Mouse (Mus musculus) liver, embryonic 15.5 days (tissue): Measurements from ENCODE around the gene Pold1. TPM values are rescaled to one million over a fixed set of nuclear protein-coding genes. Genes with fewer than 3 reads are reported as not detected.

Experiments used
- ATAC-seq: fragments of 200-750 bp; cut with Nextera tagmentation; 2 replicates; pipeline ENCODE4 v1.8.0; 2017; ENCODE audit warnings: moderate number of reproducible peaks, mild to moderate bottlenecking, moderate library complexity; ENCODE audit not compliant: insufficient read depth
- H3K27ac ChIP-seq: fragments of 300-500 bp; sonication (generic); replicated peaks from 2 replicates; pipeline ENCODE4 v1.5.1; 2015; ENCODE audit warnings: mild to moderate bottlenecking, inconsistent platforms
- H3K27me3 ChIP-seq: fragments of 300-500 bp; sonication (generic); 2 replicates; pipeline ENCODE4 v1.6.1; 2015; ENCODE audit warnings: mild to moderate bottlenecking, inconsistent platforms
- H3K36me3 ChIP-seq: fragments of 300-500 bp; sonication (generic); replicated peaks from 2 replicates; pipeline ENCODE4 v1.6.1; 2015; ENCODE audit warnings: moderate library complexity, mild to moderate bottlenecking, inconsistent platforms
- H3K4me1 ChIP-seq: fragments of 300-500 bp; sonication (generic); replicated peaks from 2 replicates; pipeline ENCODE4 v1.6.1; 2015; ENCODE audit warnings: inconsistent platforms
- H3K4me2 ChIP-seq: fragments of 300-500 bp; sonication (generic); 2 replicates; pipeline ENCODE4 v1.6.1; 2015; ENCODE audit warnings: moderate library complexity, mild to moderate bottlenecking, inconsistent platforms
- H3K4me3 ChIP-seq: fragments of 300-500 bp; sonication (generic); replicated peaks from 2 replicates; pipeline ENCODE4 v1.5.1; 2015; ENCODE audit warnings: mild to moderate bottlenecking, inconsistent platforms
- H3K9ac ChIP-seq: fragments of 300-500 bp; sonication (generic); 2 replicates; pipeline ENCODE4 v1.6.1; 2015; ENCODE audit warnings: moderate library complexity, mild to moderate bottlenecking, inconsistent platforms
- H3K9me3 ChIP-seq: fragments of 300-500 bp; sonication (generic); replicated peaks from 2 replicates; pipeline ENCODE4 v1.6.1; 2016; ENCODE audit warnings: inconsistent platforms
- WGBS: fragments of 180-500 bp; shearing (Covaris S2); methylation state at CpG from one replicate; pipeline ENCODE4 v1.1.7; 2015; ENCODE audit warnings: mixed read lengths; ENCODE audit not compliant: insufficient replicate concordance; 5-methylcytosine and 5-hydroxymethylcytosine counted together
- polyA plus RNA-seq: library from polyadenylated mRNA; unstranded; fragments of >200 nt; fragmentation: Nextera tagmentation; extraction: Ambion mirVana; gene quantifications from 2 replicates; pipeline ENCODE4 v1.2.1, GENCODE M21; 2015

Gene Pold1
- polyA plus RNA-seq, 1 experiment from 2014 or later = 51.9 TPM

DNA sequence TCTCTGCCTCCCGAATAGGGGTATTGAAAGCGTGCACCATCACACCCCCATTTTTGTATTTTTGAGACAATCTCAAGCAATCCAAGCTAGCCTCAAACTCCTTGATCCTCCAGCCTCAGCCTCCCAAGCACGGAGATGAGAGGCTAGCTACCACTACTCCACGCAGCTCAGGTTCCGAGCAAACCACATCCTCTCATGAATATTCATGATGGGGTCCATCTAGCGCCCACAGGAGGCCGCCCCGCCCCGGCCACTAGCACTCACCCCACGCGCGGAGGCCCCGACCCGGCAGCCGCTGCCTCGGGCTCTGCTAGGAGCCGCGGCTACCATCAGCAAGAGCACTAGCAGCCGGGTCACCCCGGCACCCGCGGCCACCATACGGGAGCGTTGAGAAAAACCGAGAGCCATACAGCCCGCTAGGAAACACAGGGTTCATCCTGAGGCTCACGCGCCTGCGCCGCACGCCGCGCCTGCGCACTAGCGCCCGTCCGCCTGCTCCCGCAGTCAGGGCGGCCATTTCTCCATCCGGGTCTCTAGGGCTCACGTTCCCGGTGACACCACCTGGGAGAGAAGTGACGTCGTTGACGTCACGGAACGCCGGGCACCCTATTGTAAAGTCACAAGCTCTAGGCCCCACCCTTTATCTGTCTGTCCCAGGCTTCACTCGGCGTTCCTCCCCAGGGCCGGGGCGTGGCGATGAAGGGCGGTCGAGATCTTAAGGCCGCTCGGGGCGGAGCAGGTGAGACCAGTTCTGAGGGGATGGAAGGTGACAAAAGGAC, 52.5 kb downstream of the Pold1 start, which contains the start of the genes Emc10 and Fam71e1:
Emc10 (minus strand) TSS at position 538 of the 779 bp plus-strand sequence.
Fam71e1 (plus strand) TSS at position 590 of the 779 bp plus-strand sequence.
- under 1% methylated on average over 58 of the region's 58 CpGs for WGBS
- Histone ChIP-seq H3K9ac (peak within 1 kb of the TSS; percentile 89), H3K27ac (peak within 1 kb of the TSS; percentile 98), H3K9me3 (no peaks in the 10 kb centered on the region), H3K27me3 (peaks cover 20% of the 10 kb centered on the region), H3K4me3 (peak within 1 kb of the TSS; percentile 84), H3K4me2 (peak within 1 kb of the TSS; percentile 95), H3K36me3 (peaks cover 35% of the 10 kb centered on the region), H3K4me1 (peaks cover 46% of the 10 kb centered on the region)
- ATAC-seq = peak; percentile 94

DNA sequence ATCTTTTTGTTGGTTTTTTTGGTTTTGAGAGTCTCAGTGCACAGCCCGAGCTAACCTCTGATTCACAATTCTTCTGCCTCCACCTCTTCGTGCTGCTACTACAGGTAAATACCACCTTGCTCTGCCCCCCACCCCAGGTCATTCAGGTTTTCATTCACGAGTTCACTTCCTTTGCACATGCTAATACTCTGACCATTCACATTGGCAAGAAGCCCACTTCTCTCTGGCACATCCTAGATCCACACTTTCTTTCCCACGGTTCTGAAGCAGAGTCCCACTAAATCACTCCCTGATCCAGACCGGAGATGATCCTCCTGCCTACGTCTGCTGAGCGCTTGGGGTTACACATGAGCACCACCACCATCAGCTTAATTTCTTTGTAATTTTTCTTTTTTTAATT, 53.6 kb downstream of the Pold1 start:
- ATAC-seq = no peak
- peaks cover 46% of the 10 kb centered on the region for H3K36me3 ChIP-seq
- no peaks in the 10 kb centered on the region for H3K9me3 ChIP-seq
- WGBS = 80% methylated on average over 7 of the region's 7 CpGs
- H3K9ac ChIP-seq = peak overlapping the region; percentile 89
- H3K27me3 ChIP-seq = peaks cover 12% of the 10 kb centered on the region
- peak overlapping the region; percentile 98; the same call in 1 of the 2 replicates for H3K27ac ChIP-seq
- peak overlapping the region; percentile 84 for H3K4me3 ChIP-seq
- H3K4me1 ChIP-seq = peaks cover 46% of the 10 kb centered on the region
- peak overlapping the region; percentile 95 for H3K4me2 ChIP-seq

GRCm38 (mm10) chr7:44494681-44495080, 54.0 kb downstream of the Pold1 start:
- H3K4me1 ChIP-seq = peaks cover 46% of the 10 kb centered on the region
- peak overlapping the region; percentile 95 for H3K4me2 ChIP-seq
- H3K36me3 ChIP-seq = peaks cover 50% of the 10 kb centered on the region
- no peaks in the 10 kb centered on the region for H3K9me3 ChIP-seq
- no peak overlapping the region for H3K27ac ChIP-seq
- no peak overlapping the region for H3K9ac ChIP-seq
- ATAC-seq = no peak
- 88% methylated on average over 12 of the region's 12 CpGs for WGBS
- H3K27me3 ChIP-seq = peaks cover 8% of the 10 kb centered on the region
- H3K4me3 ChIP-seq = peak overlapping the region; percentile 84

DNA sequence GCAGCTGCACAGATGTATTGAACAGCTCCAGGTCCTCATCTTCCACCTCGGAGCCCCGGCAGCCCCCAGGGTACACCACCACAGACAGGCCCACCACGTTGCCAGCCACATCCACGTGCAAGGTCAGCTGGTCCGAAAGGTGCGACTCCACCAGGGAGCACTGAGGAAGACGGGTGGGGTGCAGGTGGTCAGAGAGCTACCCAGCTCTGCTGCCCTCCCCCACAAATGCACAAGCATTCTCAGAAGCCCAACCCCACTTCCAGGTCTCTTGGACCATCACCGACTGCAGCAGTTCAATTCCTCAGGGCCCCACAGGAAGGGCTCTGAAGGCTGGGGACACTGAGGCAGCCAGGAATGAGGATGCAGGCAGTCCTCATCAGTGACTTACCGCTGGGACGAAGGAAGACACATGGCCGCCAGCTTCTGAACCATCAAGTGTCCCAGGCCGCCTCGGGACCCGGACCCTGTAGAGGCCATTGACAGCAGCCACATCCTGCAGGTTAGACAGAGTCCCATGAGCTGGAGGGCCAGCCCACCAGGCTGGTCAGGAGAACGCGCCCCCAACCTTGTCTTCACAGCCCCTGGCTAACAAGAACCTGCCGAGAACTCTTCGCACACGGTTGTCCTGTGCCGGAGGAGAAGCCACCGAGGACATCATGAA, 56.4 kb downstream of the Pold1 start:
- H3K36me3 ChIP-seq = peaks cover 60% of the 10 kb centered on the region
- no peaks in the 10 kb centered on the region for H3K9me3 ChIP-seq
- ATAC-seq = no peak
- no peak overlapping the region for H3K4me2 ChIP-seq
- no peak overlapping the region for H3K27ac ChIP-seq
- no peaks in the 10 kb centered on the region for H3K27me3 ChIP-seq
- peaks cover 28% of the 10 kb centered on the region for H3K4me1 ChIP-seq
- H3K9ac ChIP-seq = no peak overlapping the region
- WGBS = 87% methylated on average over 21 of the region's 21 CpGs
- no peak overlapping the region for H3K4me3 ChIP-seq

DNA sequence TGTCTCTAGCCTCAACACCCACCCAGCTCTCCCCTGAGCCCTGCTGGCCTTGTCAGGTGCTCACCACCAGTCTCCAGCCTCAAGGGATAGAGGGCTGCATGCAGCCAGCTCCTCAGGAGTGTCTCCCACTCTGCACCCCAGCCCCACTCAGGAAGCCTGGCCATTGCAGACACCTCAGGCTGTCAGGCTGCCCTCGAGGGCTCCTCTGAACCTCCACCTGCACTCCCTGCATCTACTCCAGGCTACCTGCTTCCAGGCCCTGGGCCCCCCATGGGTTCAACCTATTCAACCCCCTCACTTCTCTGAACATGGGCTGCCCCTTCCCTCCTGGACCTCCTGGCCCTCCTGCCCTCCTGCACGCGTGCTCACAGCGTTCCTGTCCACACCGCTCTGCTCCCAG, 57.3 kb downstream of the Pold1 start:
- H3K4me1 ChIP-seq = peaks cover 21% of the 10 kb centered on the region
- H3K4me3 ChIP-seq = no peak overlapping the region
- no peaks in the 10 kb centered on the region for H3K9me3 ChIP-seq
- H3K36me3 ChIP-seq = peaks cover 60% of the 10 kb centered on the region
- WGBS = 84% methylated on average over 5 of the region's 5 CpGs
- no peak overlapping the region for H3K9ac ChIP-seq
- H3K27me3 ChIP-seq = no peaks in the 10 kb centered on the region
- no peak for ATAC-seq
- H3K4me2 ChIP-seq = no peak overlapping the region
- H3K27ac ChIP-seq = no peak overlapping the region

DNA sequence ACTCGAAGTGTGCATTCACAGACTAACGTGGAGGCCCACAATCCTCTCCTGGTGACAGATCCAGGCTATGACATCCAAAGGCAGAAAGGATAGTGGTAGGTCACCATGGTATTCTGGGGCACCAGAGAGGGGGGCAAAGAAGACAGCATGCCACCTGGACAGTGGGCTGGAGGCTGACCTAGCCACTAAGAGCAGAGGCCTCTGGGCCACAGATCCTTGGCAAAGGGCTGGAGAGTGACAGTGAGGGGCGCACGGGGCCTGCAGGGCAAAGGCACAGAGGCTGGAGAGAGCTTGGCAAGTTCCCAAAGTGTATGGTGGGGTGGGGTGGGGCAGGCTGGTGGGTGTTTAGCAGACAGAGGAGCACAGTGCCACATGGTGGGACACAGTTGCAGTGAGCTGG, 58.4 kb downstream of the Pold1 start:
- H3K4me3 ChIP-seq = no peak overlapping the region
- H3K36me3 ChIP-seq = peaks cover 60% of the 10 kb centered on the region
- H3K27ac ChIP-seq = no peak overlapping the region
- H3K9ac ChIP-seq = no peak overlapping the region
- H3K4me2 ChIP-seq = no peak overlapping the region
- WGBS = 79% methylated on average over 4 of the region's 4 CpGs
- H3K4me1 ChIP-seq = peaks cover 14% of the 10 kb centered on the region
- no peaks in the 10 kb centered on the region for H3K9me3 ChIP-seq
- no peaks in the 10 kb centered on the region for H3K27me3 ChIP-seq
- no peak for ATAC-seq

GRCm38 (mm10) chr7:44488545-44488944, 60.1 kb downstream of the Pold1 start:
- Histone ChIP-seq H3K27ac (no peak overlapping the region), H3K36me3 (peaks cover 48% of the 10 kb centered on the region), H3K4me3 (no peak overlapping the region), H3K4me2 (no peak overlapping the region), H3K9me3 (no peaks in the 10 kb centered on the region), H3K4me1 (peaks cover 15% of the 10 kb centered on the region), H3K27me3 (no peaks in the 10 kb centered on the region), H3K9ac (no peak overlapping the region)
- ATAC-seq = no peak
- WGBS = 79% methylated on average over 8 of the region's 8 CpGs

DNA sequence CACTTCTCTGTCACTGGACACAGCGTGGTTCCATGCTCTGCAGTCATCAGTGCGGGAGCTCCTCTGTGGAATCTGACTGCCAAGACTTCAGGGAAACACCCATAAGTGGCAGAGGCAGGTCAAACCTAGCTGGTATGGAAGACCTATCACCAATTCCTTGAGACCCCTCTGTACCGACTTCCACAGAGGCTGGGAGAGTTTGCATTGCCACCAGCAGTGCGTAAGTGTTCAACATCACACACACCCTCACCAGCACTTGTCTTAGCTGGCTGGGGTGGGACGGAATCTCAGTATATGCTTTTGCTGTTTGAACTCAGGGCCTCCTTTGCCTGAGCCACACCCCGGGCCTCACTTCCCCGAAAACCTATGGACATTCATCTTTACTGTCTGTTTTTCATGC, 60.7 kb downstream of the Pold1 start:
- WGBS = 82% methylated on average over 7 of the region's 7 CpGs
- no peak overlapping the region for H3K27ac ChIP-seq
- no peak overlapping the region for H3K4me3 ChIP-seq
- H3K9me3 ChIP-seq = no peaks in the 10 kb centered on the region
- H3K36me3 ChIP-seq = peaks cover 42% of the 10 kb centered on the region
- no peak overlapping the region for H3K9ac ChIP-seq
- peaks cover 21% of the 10 kb centered on the region for H3K4me1 ChIP-seq
- no peak for ATAC-seq
- H3K27me3 ChIP-seq = no peaks in the 10 kb centered on the region
- no peak overlapping the region for H3K4me2 ChIP-seq

DNA sequence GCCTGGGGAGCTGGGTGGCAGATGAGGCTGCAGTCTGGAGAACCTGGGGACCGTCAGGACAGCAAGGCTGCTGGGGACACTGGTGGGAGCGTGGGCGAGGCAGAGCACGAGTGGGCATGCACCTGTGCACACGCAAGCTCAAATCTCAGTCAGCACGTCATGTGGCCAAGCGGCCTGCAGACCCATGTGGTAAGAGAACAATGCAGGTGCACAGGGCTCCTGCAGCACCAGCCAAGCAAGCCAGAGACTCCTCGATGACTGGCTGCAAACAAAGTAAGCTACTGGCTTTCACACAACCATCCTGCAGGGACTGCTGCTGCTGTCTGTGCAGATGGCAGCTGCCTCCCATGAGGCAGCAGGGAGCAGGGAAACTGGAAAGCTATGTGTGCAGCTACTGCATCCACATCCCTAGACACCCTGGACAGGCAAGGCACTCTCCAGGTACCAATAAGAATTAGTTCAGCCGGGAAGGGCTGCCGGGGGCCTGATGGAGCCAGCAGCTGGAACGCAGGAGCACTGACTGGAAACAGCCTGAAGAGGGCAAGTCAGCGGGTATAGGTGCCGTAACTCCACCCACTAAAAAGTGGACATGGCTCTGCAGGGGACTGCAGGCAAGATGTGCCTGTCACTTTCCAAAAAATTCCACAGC, 61.6 kb downstream of the Pold1 start:
- Histone ChIP-seq H3K27ac (no peak overlapping the region), H3K36me3 (peaks cover 33% of the 10 kb centered on the region), H3K27me3 (peaks cover 5% of the 10 kb centered on the region; the same call in 1 of the 2 replicates), H3K9me3 (no peaks in the 10 kb centered on the region), H3K4me1 (peaks cover 30% of the 10 kb centered on the region), H3K4me2 (no peak overlapping the region), H3K9ac (no peak overlapping the region), H3K4me3 (no peak overlapping the region)
- WGBS = 71% methylated on average over 13 of the region's 13 CpGs
- no peak for ATAC-seq

GRCm38 (mm10) chr7:44485572-44486195, 63.0 kb downstream of the Pold1 start:
- Histone ChIP-seq H3K27ac (no peak overlapping the region), H3K4me1 (peaks cover 42% of the 10 kb centered on the region), H3K36me3 (peaks cover 20% of the 10 kb centered on the region), H3K9me3 (no peaks in the 10 kb centered on the region), H3K27me3 (peaks cover 15% of the 10 kb centered on the region), H3K4me3 (no peak overlapping the region), H3K4me2 (no peak overlapping the region), H3K9ac (no peak overlapping the region)
- ATAC-seq = no peak
- WGBS = 64% methylated on average over 7 of the region's 7 CpGs
